Mouse (Mus musculus) inflammation-experienced regulatory T-cells, adult 6 months (primary cell): ENCODE measurements around the gene Nanos3. TPM values are rescaled to one million over a fixed set of nuclear protein-coding genes. Genes with fewer than 3 reads are reported as not detected.

Experiments
- ATAC-seq: one replicate; pipeline ENCODE4 v1.8.0; 2017
- polyA plus RNA-seq, 3 experiments: library from polyadenylated mRNA; unstranded; fragments of 100-300 nt; shearing (Covaris generic); gene quantifications; one replicate each; pipeline ENCODE4 v1.2.1; 2017

The Nanos3 gene
- not detected for polyA plus RNA-seq

DNA sequence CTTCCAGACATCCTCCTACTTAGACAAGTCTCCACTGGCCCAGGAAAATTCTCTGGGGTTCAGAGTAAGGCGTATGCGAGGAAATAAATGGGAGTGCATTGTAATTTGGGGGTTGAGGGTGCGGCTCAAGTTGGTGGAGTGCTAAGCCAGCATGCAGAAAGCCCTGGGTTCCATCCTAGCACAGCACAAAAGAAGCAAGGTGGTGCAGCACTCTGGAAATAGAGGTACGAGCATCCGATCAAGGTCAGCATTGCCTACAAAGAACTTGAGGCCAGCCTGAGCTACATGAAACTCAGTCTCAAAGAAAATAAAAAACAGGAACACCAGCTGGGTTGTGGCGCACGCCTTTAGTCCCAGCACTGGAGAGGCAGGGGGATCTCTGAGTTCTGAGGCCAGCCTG lies at the start of gene Nanos3:
TSS of gene Nanos3 (minus strand) at position 101 of the 400 bp plus-strand sequence.
- no peak for ATAC-seq

GRCm38 (mm10) chr8:84233055-84233454 lies 48.0 kb upstream of the Nanos3 start:
- no peak for ATAC-seq

- no peak for ATAC-seq
Observed at GRCm38 (mm10) chr8:84230735-84231134, 45.7 kb upstream of the Nanos3 start.

DNA sequence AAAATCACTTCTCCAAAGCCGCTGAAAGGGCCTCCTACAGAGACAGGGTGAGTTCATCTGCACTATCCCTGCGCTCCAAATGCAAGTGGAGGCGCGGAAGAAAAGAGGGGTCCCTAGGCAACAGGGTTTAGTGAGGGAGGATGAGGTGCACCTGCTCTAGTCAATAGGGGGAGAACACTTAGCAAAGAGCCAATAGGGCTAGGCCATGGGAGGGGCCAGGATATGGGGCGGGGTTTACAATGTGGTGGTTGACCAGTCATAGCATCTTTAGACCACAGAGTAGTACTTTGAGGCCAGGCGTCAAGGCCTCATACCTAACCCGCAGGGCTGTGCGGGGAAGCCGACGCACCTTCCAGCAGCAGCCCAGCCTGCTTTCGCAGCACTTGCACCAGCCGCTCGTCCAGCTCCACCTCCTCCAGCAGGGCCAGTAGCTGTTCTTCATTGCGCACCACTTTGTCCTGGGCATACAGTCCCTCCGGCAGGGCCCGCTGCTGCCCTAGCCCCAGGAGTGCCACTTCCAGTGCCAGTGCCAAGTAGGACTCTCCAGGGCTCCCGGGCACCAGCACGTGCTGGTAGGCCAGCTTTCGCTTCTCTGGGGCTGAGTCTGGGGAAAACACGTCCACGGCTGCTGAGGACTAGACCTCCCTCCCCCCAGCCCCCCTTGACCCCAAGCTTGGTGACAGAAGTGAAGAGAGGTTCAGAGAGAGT lies 38.5 kb upstream of the Nanos3 start:
- ATAC-seq, result no peak

GRCm38 (mm10) chr8:84222566-84223165 lies 37.6 kb upstream of the Nanos3 start:
- no peak for ATAC-seq

DNA sequence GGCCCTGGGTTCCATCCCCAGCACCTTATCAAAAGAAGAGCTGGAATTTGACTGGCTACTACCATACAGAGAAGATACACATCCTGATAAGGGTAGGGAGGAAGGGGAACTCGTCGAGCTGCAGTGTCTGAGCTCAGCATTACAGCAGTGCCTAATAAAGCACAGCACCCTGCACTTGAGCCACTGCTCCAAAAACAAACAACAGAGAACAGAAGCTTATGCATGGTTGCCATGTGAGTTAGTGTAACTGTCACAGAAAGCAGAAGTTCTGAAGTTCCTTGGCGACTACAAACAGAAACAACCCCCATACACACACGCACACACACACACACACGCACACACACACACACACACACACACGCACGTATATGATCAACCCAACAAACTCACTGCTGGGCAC lies 35.1 kb upstream of the Nanos3 start:
- ATAC-seq, result no peak

DNA sequence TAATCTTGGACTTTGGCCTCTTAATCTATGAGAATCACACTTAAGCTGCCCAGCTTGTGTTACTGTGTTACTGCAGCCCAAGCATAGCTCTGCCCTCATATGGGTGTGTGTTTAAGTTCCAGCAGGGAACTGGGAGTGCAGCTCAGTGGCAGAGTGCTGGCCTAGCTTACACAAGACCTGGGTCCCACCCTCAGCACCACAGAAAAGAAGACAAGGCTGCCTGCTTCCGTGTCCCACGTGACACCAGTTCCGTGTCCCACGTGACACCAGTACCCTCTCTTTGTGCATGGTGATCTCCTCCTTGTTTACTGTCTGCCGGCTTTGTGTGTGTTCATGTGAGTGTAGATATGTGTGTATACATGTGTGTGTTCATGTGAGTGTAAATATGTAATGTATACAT lies 33.1 kb upstream of the Nanos3 start:
- no peak for ATAC-seq

GRCm38 (mm10) chr8:84217206-84217605 lies 32.2 kb upstream of the Nanos3 start:
- no peak for ATAC-seq

- no peak for ATAC-seq
Observed at GRCm38 (mm10) chr8:84213277-84213676, 28.3 kb upstream of the Nanos3 start.

GRCm38 (mm10) chr8:84211881-84212563 lies 27.0 kb upstream of the Nanos3 start:
- ATAC-seq, result no peak

- ATAC-seq, result no peak
Observed at GRCm38 (mm10) chr8:84211202-84211601, 26.2 kb upstream of the Nanos3 start.

GRCm38 (mm10) chr8:84210167-84210791 lies 25.3 kb upstream of the Nanos3 start:
- ATAC-seq, result peak; percentile 72

- no peak for ATAC-seq
Observed at GRCm38 (mm10) chr8:84208381-84209380, 23.7 kb upstream of the Nanos3 start.

- ATAC-seq, result no peak
Observed at GRCm38 (mm10) chr8:84207811-84208210, 22.8 kb upstream of the Nanos3 start.

DNA sequence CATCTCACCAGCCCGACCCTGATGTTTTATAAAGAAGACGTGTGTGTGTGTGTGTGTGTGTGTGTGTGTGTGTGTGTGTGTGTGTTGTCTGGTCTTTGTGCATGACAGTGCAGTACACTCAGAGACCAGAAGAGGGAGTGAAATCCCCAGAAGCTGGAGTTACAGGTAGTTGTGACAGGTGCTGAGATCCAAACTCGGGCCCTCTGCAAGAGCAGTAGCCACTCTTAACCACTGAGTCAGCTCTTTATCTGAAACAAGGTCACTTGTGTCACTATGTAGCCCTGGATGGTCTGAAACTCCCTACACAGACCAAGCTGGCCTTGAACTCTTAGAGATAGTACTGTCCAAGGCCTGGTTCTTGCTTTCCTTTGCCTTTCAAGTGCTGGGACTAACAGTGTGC lies 21.6 kb upstream of the Nanos3 start:
- no peak for ATAC-seq

- no peak for ATAC-seq
Observed at GRCm38 (mm10) chr8:84205073-84205472, 20.1 kb upstream of the Nanos3 start.

- ATAC-seq, result peak; percentile 2
Observed at GRCm38 (mm10) chr8:84203975-84204772, 19.2 kb upstream of the Nanos3 start.

DNA sequence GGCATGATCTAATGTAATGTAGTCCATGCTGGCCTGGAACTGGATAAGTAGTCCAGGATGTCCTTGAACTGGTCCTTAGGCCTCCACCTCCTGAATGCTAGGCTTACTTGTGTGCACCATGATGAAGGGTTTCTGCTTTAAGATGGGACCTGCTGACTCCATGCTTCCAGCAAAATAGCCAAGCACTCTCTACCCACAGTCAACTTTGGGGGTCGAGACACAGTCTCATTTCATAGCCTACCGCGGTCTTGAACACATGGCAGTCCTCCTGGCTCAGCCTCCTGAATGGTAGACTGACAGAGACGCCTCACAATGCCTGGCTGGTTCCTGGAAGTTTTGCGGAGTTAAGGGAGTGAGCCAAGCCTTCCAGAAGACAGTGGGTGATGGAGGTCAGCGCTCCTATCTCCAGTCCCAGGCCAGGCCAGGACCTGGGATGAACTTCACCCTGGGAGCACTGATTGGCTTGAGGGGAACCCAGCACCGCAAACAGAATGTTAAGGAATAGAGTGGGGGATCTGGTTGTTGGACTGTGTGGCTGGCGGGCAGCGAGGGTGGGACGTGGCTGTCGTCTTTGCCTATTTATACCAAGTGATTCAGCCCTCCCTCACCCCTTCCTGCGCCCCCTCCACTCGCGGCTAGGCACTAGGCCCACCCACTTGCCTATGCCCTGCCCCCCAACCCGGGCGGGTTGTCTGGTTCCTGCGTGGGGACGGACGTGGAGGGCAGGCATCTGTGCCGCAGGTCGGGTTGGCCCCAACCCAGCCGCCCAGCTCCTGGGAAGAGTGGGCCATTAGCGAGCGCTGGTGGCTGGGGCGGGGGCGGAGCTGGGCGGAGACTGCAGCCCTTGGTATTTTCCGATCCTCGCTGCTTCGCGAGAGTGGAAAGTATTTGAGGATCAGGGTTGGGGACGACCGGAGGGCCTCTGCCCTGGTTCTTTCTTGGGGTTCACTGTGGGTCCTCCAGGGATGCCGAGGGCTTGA lies 18.2 kb upstream of the Nanos3 start:
- ATAC-seq, result peak; percentile 66

- ATAC-seq, result no peak
Observed at GRCm38 (mm10) chr8:84202466-84202865, 17.4 kb upstream of the Nanos3 start.
